Mouse (Mus musculus) thymus, adult 2 months (tissue): Measurements from ENCODE around the gene Cdk5r1. TPM values are rescaled to one million over a fixed set of nuclear protein-coding genes. Genes with fewer than 3 reads are reported as not detected.

Experiments used
- DNase-seq: peaks from one replicate; pipeline ENCODE4 v3.0.0; 2021
- H3K27ac ChIP-seq: fragments of 200-500 bp; 2 replicates; pipeline ENCODE4 v1.5.1; 2012; ENCODE audit warnings: low read length, control low read depth; ENCODE audit not compliant: control insufficient read depth, insufficient read depth
- H3K27me3 ChIP-seq: fragments of 200-500 bp; 2 replicates; pipeline ENCODE4 v1.6.1; 2012; ENCODE audit warnings: mild to moderate bottlenecking, low read length, moderate library complexity, mixed read lengths; ENCODE audit not compliant: control insufficient read depth, insufficient read depth
- H3K36me3 ChIP-seq: fragments of 200-500 bp; 2 replicates; pipeline ENCODE4 v1.6.1; 2012; ENCODE audit warnings: mild to moderate bottlenecking, low read length, moderate library complexity; ENCODE audit not compliant: control insufficient read depth, insufficient read depth
- H3K4me1 ChIP-seq: fragments of 200-500 bp; replicated peaks from 2 replicates; pipeline ENCODE4 v1.6.1; 2012; ENCODE audit warnings: low read length; ENCODE audit not compliant: control insufficient read depth, insufficient read depth
- H3K4me3 ChIP-seq: fragments of 200-500 bp; 2 replicates; pipeline ENCODE4 v1.5.1; 2012; ENCODE audit warnings: mild to moderate bottlenecking, low read length, control low read depth, moderate library complexity; ENCODE audit not compliant: control insufficient read depth, insufficient read depth
- CTCF ChIP-seq: fragments of 200-500 bp; IDR thresholded peaks from 2 replicates; pipeline ENCODE4 v1.5.1; 2012; ENCODE audit warnings: mild to moderate bottlenecking, control low read depth, low read length, moderate library complexity, borderline replicate concordance; ENCODE audit not compliant: control insufficient read depth, poor library complexity, insufficient read depth; ENCODE audit errors: extremely low read depth
- POLR2A ChIP-seq: fragments of 200-500 bp; IDR thresholded peaks from 2 replicates; pipeline ENCODE4 v1.6.1; 2012; ENCODE audit warnings: mild to moderate bottlenecking, low read length, control low read depth, moderate library complexity; ENCODE audit not compliant: control insufficient read depth, poor library complexity, insufficient read depth; ENCODE audit errors: extremely low read depth
- WGBS: fragments of 180-500 bp; shearing (Covaris S2); methylation state at CpG from one replicate; pipeline ENCODE4 v1.1.7; 2018; 5-methylcytosine and 5-hydroxymethylcytosine counted together
- polyA plus RNA-seq: library from polyadenylated mRNA; depleted of rRNA; stranded (reverse); fragments of >200 nt; gene quantifications from 2 replicates; pipeline ENCODE4 v1.2.3, GENCODE M21; 2012

The Cdk5r1 gene
- polyA plus RNA-seq, 1 experiment, result 10.8 TPM

- Histone ChIP-seq H3K4me1 (no peaks in the 10 kb centered on the region; the same call in 1 of the 2 replicates), H3K27ac (no peak overlapping the region), H3K27me3 (no peaks in the 10 kb centered on the region), H3K4me3 (no peak overlapping the region), H3K36me3 (no peaks in the 10 kb centered on the region)
- TF ChIP-seq POLR2A (no peak), CTCF (no peak)
- WGBS, result 98% methylated on average over 6 of the region's 6 CpGs
- no peak for DNase-seq
Measured at GRCm38 (mm10) chr11:80495972-80496371, 19.1 kb downstream of the Cdk5r1 start.

DNA sequence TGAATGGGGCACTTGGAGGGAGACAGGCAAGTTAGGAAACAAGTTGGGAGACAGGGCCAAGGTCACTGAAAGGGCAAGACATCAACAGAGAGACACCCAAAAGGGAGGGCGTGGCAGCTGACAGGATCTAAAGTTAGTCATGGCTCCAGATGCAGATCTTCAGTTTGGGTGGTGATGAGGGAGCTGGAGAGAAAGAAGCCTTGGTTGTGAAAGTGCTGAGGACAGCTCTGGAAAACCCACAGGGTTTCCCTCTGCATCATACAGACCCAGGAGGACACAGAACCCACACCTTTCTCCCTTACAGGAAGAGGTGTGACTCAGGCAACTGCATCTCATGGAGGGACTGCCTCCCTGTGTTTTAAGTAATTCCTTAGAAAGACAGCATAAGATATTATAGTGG is 19.8 kb downstream of the Cdk5r1 start:
- Histone ChIP-seq H3K4me3 (no peak overlapping the region), H3K36me3 (no peaks in the 10 kb centered on the region), H3K27ac (no peak overlapping the region), H3K27me3 (no peaks in the 10 kb centered on the region), H3K4me1 (no peaks in the 10 kb centered on the region; the same call in 1 of the 2 replicates)
- WGBS, result 100% methylated on average over 1 of the region's 1 CpGs
- TF ChIP-seq CTCF, result no peak
- no peak for TF ChIP-seq POLR2A
- no peak for DNase-seq

- Histone ChIP-seq H3K4me1 (no peaks in the 10 kb centered on the region; the same call in 1 of the 2 replicates), H3K36me3 (no peaks in the 10 kb centered on the region), H3K27ac (no peak overlapping the region), H3K4me3 (no peak overlapping the region), H3K27me3 (no peaks in the 10 kb centered on the region)
- no peak for DNase-seq
- 96% methylated on average over 10 of the region's 10 CpGs for WGBS
- TF ChIP-seq CTCF (no peak), POLR2A (no peak)
Measured at GRCm38 (mm10) chr11:80497225-80497919, 20.5 kb downstream of the Cdk5r1 start.

DNA sequence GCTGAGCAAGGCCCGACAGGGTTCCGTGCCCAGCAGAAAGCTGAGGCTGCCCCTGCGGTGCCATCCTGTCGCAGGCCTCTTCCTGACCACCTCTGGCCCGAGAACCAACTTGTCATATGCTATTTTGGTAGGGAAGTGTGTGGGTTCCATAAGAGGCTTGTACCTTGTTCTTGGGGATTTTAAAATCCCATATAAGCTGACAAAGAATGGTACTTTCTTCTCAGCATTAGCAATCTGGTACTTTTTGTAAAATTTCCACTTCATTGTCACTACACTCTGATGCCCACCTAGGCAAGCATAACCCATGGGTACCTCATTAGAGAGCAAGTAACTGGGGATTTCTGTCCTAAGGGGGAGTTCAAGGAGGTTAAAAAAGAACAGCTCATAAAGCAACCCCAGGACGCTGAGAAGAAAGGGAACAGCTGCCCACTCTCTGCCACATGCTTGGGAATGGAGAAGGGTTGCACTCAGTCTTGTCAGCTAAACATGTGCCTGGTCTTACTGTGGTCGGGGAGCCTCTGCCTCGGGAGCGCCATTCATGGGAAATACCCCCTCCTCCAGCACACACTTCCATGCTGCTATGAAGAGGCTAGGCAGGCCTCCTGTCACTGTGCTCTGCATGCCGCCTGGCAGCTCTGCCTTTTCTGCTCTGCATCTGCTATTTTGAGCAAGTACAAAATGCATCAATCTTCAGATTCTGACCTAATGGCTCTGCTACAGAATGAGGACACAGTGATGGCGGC is 21.7 kb downstream of the Cdk5r1 start:
- no peak for TF ChIP-seq CTCF
- TF ChIP-seq POLR2A, result no peak

GRCm38 (mm10) chr11:80499550-80499952 is 22.7 kb downstream of the Cdk5r1 start:
- peaks cover 13% of the 10 kb centered on the region for H3K4me1 ChIP-seq
- no peak overlapping the region for H3K4me3 ChIP-seq
- H3K36me3 ChIP-seq, result no peaks in the 10 kb centered on the region
- H3K27me3 ChIP-seq, result no peaks in the 10 kb centered on the region
- no peak for TF ChIP-seq CTCF
- no peak for TF ChIP-seq POLR2A
- H3K27ac ChIP-seq, result no peak overlapping the region
- WGBS, result 92% methylated on average over 4 of the region's 4 CpGs
- no peak for DNase-seq

More for the DNA sequence above, 21.7 kb downstream of the Cdk5r1 start:
- Histone ChIP-seq H3K36me3 (no peaks in the 10 kb centered on the region), H3K27me3 (no peaks in the 10 kb centered on the region), H3K4me3 (no peak overlapping the region), H3K4me1 (peaks cover 2% of the 10 kb centered on the region), H3K27ac (no peak overlapping the region)
- DNase-seq, result no peak
- WGBS, result 88% methylated on average over 11 of the region's 11 CpGs

DNA sequence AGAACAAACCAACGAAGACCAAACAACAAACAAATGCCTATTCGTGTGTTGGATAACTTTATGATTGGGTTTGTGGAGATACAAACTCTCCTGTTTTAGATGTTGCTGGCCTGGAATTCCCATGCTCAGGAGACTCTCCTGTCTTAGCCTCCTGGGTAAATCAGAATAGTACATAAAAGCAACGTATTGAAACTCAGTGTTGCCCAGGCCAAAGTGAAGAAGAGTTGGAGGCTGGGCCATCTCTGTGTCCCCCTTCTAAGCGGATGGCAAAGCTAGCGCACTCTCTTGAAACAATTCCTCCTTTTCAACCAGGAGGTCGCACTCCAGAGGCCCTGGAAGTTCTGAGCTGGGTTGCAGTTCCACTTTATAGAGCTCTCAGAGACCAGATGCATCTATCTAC is 26.5 kb downstream of the Cdk5r1 start:
- Histone ChIP-seq H3K27ac (no peak overlapping the region), H3K4me3 (no peak overlapping the region), H3K36me3 (no peaks in the 10 kb centered on the region), H3K27me3 (no peaks in the 10 kb centered on the region), H3K4me1 (peaks cover 42% of the 10 kb centered on the region)
- no peak for DNase-seq
- WGBS, result 95% methylated on average over 6 of the region's 6 CpGs
- TF ChIP-seq CTCF (no peak), POLR2A (no peak)
